In genomic region chr10:45822251-45822650, GRCm38 (mm10) we compare ENCODE assay signal across 26 mouse cellular contexts.
A peak's percentile ranks its signal among the peaks of the same experiment; 100 is the strongest.
DNase-seq lines count a peak whose midpoint lies in the region; ATAC-seq and TF ChIP-seq lines count a peak whose summit lies in the region.
"Had no signal": no experiment of that assay in that cellular context is flagged by ENCODE, and none has a peak within 500 bp of the region (broad histone marks: within the 10 kb centered on the region; RNA-seq: fewer than 3 reads in every experiment).

No protein-coding gene starts in this region.

- WGBS in heart, adult 2 months, result 54% methylated on average over 1 of the region's 1 CpGs

- no peaks in the 10 kb centered on the region for H3K4me1 ChIP-seq in heart, adult 2 months (ENCODE audit: control insufficient read depth, insufficient read depth, low read length)
- H3K4me1 ChIP-seq: forebrain, embryonic 10.5 days; forebrain, embryonic 13.5 days; heart, embryonic 10.5 days; heart, embryonic 13.5 days had no signal

- H3K27ac ChIP-seq in heart, adult 2 months, result no peak overlapping the region
- H3K27ac ChIP-seq: forebrain, embryonic 10.5 days; forebrain, embryonic 13.5 days; heart, embryonic 10.5 days; heart, embryonic 13.5 days; hindbrain, embryonic 14.5 days; hindbrain, postnatal 0 days had no signal

- ATAC-seq in granulocyte monocyte progenitor cell, adult 5-6 weeks (replicated peaks; ENCODE audit: poor library complexity, severe bottlenecking), result peak; percentile 39; the same call in 1 of the 2 replicates
- ATAC-seq: forebrain, embryonic 13.5 days; forebrain, embryonic 16.5 days; hindbrain, postnatal 0 days; inflammation-experienced regulatory T-cells, adult 6 months had no signal

- H3K36me3 ChIP-seq in heart, adult 2 months (ENCODE audit: control insufficient read depth, insufficient read depth, low read length), result no peaks in the 10 kb centered on the region
- H3K36me3 ChIP-seq: forebrain, embryonic 10.5 days; heart, embryonic 10.5 days; heart, embryonic 13.5 days had no signal

- H3K79me2 ChIP-seq in heart, adult 2 months (replicated peaks; ENCODE audit: control insufficient read depth, insufficient read depth, low read length), result no peaks in the 10 kb centered on the region

- intact Hi-C loops in heart, adult 2 months (cut with DNase I), result no loop called here

- TF ChIP-seq CTCF in heart, adult 2 months (IDR thresholded peaks at IDR 0.05), result no peak

- peak; percentile 13 for DNase-seq in heart, adult 11 months
- DNase-seq in heart, adult 2 months, result no peak
- DNase-seq in thymus, postnatal 25 days, result peak; percentile 8
- DNase-seq in thymus, postnatal 10 days (ENCODE audit: low spot score in 2 of 2), result no peak
- DNase-seq in spleen, postnatal 10 days (ENCODE audit: low spot score in 2 of 2), result no peak
- DNase-seq in right cerebral cortex, adult 18-20 months, result no peak
- DNase-seq: adrenal gland, adult 2 months; adrenal gland, postnatal 14 days; cerebellum, adult 11-12 months; cerebellum, adult 8-10 months; cerebellum, postnatal 10 days; cerebellum, postnatal 36 days; gastrocnemius, postnatal 10 days; gastrocnemius, postnatal 36 days; heart, adult 18-20 months; heart, postnatal 14 days; heart, postnatal 4 days had no signal

- no peaks in the 10 kb centered on the region for H3K27me3 ChIP-seq in heart, adult 2 months (ENCODE audit: control insufficient read depth, insufficient read depth, low read length)
- H3K27me3 ChIP-seq: forebrain, embryonic 13.5 days; heart, embryonic 13.5 days had no signal

- no peak for TF ChIP-seq POLR2A in heart, adult 2 months (IDR thresholded peaks at IDR 0.05; ENCODE audit: insufficient read depth, low read depth, low read length)

- TF ChIP-seq EP300 in heart, adult 2 months (IDR thresholded peaks at IDR 0.05; ENCODE audit: insufficient read depth, low read depth, low read length), result no peak

- H3K4me3 ChIP-seq in heart, adult 2 months, result no peak overlapping the region
- H3K4me3 ChIP-seq: forebrain, embryonic 10.5 days; forebrain, embryonic 13.5 days; heart, embryonic 10.5 days; heart, embryonic 13.5 days had no signal

- H3K9ac ChIP-seq in heart, adult 2 months (ENCODE audit: low read depth, low read length), result no peak overlapping the region
- H3K9ac ChIP-seq: forebrain, embryonic 13.5 days; heart, embryonic 13.5 days; hindbrain, embryonic 14.5 days had no signal

Comparison
In these comparisons a context has a peak if more than half of its experiments do, and no peak if none do; other contexts are left out.
1. DNase-seq: peak in heart, adult 11 months (single experiment) and thymus, postnatal 25 days (single experiment); none in heart, adult 2 months (0 of 2), thymus, postnatal 10 days (0 of 2), spleen, postnatal 10 days (0 of 2) and right cerebral cortex, adult 18-20 months (single experiment).